Mouse (Mus musculus): ENCODE data around the gene Gcm2. TPM values are rescaled to one million over a fixed set of nuclear protein-coding genes. Genes with fewer than 3 reads are reported as not detected.

Gene Gcm2
- polyA plus RNA-seq, 1 experiment from 2014 or later: not detected

- Histone ChIP-seq H3K27me3 (ENCODE audit: control insufficient read depth, insufficient read depth, low read length) (0 out of 2 replicates have a peak, but pooled peaks cover under 1% of the 10 kb centered on the region), H3K9ac (ENCODE audit: low read length) (no peak overlapping the region), H3K4me2 (ENCODE audit: low read depth, low read length, severe bottlenecking) (no peak overlapping the region), H3K9me3 (ENCODE audit: control insufficient read depth, low read length) (no peaks in the 10 kb centered on the region), H3K36me3 (ENCODE audit: control insufficient read depth, insufficient read depth, low read length) (no peaks in the 10 kb centered on the region), H3K27ac (ENCODE audit: low read depth, low read length) (no peak overlapping the region), H3K4me3 (ENCODE audit: low read depth, low read length) (no peak overlapping the region), H3K4me1 (replicated peaks; ENCODE audit: control insufficient read depth, insufficient read depth, low read length) (no peaks in the 10 kb centered on the region)
- no peak for DNase-seq (ENCODE audit: low spot score)
- ATAC-seq (replicated peaks; ENCODE audit: low FRiP score): no peak
- WGBS: 39% methylated on average over 9 of the region's 9 CpGs
These were observed 8.5 kb upstream of the Gcm2 start for GRCm38 (mm10) chr13:41119152-41119945.

GRCm38 (mm10) chr13:41113940-41114339, 3.1 kb upstream of the Gcm2 start, which contains the start of gene Sycp2l:
Gene Sycp2l (plus strand): TSS chr13:41114307.
- 25% methylated on average over 14 of the region's 14 CpGs for WGBS
- no peaks in the 10 kb centered on the region for H3K9me3 ChIP-seq (ENCODE audit: control insufficient read depth, low read length)
- H3K36me3 ChIP-seq (ENCODE audit: control insufficient read depth, insufficient read depth, low read length): no peaks in the 10 kb centered on the region
- H3K9ac ChIP-seq (ENCODE audit: low read length): 0 out of 2 replicates have a peak within 1 kb of the TSS, but pooled peaks have one; percentile 12
- no peaks in the 10 kb centered on the region for H3K4me1 ChIP-seq (replicated peaks; ENCODE audit: control insufficient read depth, insufficient read depth, low read length)
- H3K4me3 ChIP-seq (ENCODE audit: low read depth, low read length): no peak within 1 kb of the TSS; the same call in 1 of the 2 replicates
- DNase-seq (ENCODE audit: low spot score) (no peak), ATAC-seq (replicated peaks; ENCODE audit: low FRiP score) (no peak)
- peak within 1 kb of the TSS; percentile 35 for H3K4me2 ChIP-seq (ENCODE audit: low read depth, low read length, severe bottlenecking)
- 0 out of 2 replicates have a peak, but pooled peaks cover 2% of the 10 kb centered on the region for H3K27me3 ChIP-seq (ENCODE audit: control insufficient read depth, insufficient read depth, low read length)
- no peak within 1 kb of the TSS for H3K27ac ChIP-seq (ENCODE audit: low read depth, low read length)

DNA sequence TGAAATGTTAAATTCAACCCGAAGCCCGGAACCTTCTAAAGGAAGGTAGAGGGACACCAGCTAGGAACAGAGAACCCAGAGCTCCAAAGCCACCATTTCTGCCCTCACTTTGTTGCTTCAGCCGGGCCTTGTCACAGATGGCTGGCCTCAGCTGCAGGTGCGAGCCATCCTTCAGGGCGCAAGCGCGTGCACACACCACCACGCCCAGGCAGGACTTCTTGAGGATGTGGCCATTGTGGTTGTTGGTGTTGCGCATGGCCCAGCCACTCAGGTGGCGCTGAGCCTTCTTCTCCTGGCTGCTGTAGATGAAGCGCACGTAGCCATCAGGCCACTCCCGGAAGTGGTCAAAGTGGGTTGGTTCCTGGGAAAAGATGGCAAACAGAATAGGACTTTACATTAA, 5.3 kb downstream of the Gcm2 start:
- Histone ChIP-seq H3K9ac (ENCODE audit: low read length) (no peak overlapping the region), H3K4me2 (ENCODE audit: low read depth, low read length, severe bottlenecking) (no peak overlapping the region), H3K4me3 (ENCODE audit: low read depth, low read length) (no peak overlapping the region), H3K27me3 (ENCODE audit: control insufficient read depth, insufficient read depth, low read length) (no peaks in the 10 kb centered on the region), H3K27ac (ENCODE audit: low read depth, low read length) (no peak overlapping the region), H3K4me1 (replicated peaks; ENCODE audit: control insufficient read depth, insufficient read depth, low read length) (no peaks in the 10 kb centered on the region), H3K9me3 (ENCODE audit: control insufficient read depth, low read length) (no peaks in the 10 kb centered on the region), H3K36me3 (ENCODE audit: control insufficient read depth, insufficient read depth, low read length) (no peaks in the 10 kb centered on the region)
- WGBS: 92% methylated on average over 13 of the region's 13 CpGs
- DNase-seq (ENCODE audit: low spot score) (no peak), ATAC-seq (replicated peaks; ENCODE audit: low FRiP score) (no peak)

DNA sequence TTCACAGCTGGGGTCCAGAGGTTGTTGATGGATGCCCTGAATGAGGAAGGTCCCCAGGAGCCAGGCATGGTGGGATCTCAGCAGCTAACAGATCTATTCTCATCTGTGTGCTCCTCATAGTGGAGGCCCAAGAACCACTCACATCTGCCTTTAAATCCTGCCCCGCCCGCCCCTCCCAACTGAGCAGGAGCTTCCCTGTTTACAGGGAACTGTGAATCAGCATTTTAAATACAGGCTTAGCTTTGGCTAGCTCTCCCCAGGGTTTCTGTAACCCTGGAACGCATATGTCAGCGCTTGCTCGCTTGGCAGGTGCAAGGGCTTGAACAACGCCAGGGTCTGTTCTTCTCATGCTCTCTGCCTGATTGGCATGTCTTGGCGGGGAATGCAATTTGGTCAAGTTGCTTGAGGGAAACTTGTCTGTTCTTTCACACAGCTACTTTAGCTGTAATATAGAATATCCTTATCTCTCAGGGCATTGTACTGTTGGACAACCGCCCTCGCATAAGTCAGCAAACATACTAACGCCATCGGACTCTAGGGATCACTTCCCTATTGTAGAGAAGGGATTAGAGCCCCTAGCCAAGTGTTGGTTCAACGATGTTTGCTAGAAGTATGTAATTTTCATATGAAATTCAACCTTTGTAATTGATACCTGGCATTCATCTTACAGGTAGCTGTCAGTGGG, 6.9 kb downstream of the Gcm2 start:
- no peak overlapping the region for H3K4me2 ChIP-seq (ENCODE audit: low read depth, low read length, severe bottlenecking)
- H3K36me3 ChIP-seq (ENCODE audit: control insufficient read depth, insufficient read depth, low read length): no peaks in the 10 kb centered on the region
- WGBS: 74% methylated on average over 12 of the region's 12 CpGs
- ATAC-seq (replicated peaks; ENCODE audit: low FRiP score) (no peak), DNase-seq (ENCODE audit: low spot score) (no peak)
- no peaks in the 10 kb centered on the region for H3K27me3 ChIP-seq (ENCODE audit: control insufficient read depth, insufficient read depth, low read length)
- H3K4me3 ChIP-seq (ENCODE audit: low read depth, low read length): no peak overlapping the region
- no peak overlapping the region for H3K9ac ChIP-seq (ENCODE audit: low read length)
- no peak overlapping the region for H3K27ac ChIP-seq (ENCODE audit: low read depth, low read length)
- no peaks in the 10 kb centered on the region for H3K4me1 ChIP-seq (replicated peaks; ENCODE audit: control insufficient read depth, insufficient read depth, low read length)
- H3K9me3 ChIP-seq (ENCODE audit: control insufficient read depth, low read length): no peaks in the 10 kb centered on the region

GRCm38 (mm10) chr13:41100031-41100430, 10.8 kb downstream of the Gcm2 start:
- H3K27me3 ChIP-seq (ENCODE audit: control insufficient read depth, insufficient read depth, low read length): no peaks in the 10 kb centered on the region
- no peak for ATAC-seq (replicated peaks; ENCODE audit: low FRiP score)
- 91% methylated on average over 2 of the region's 2 CpGs for WGBS

GRCm38 (mm10) chr13:41098325-41098724, 12.5 kb downstream of the Gcm2 start:
- no peaks in the 10 kb centered on the region for H3K4me1 ChIP-seq (replicated peaks; ENCODE audit: control insufficient read depth, insufficient read depth, low read length)
- ATAC-seq (replicated peaks; ENCODE audit: low FRiP score) (no peak), DNase-seq (ENCODE audit: low spot score) (no peak)
- H3K27me3 ChIP-seq (ENCODE audit: control insufficient read depth, insufficient read depth, low read length): no peaks in the 10 kb centered on the region
- no peak overlapping the region for H3K4me3 ChIP-seq (ENCODE audit: low read depth, low read length)
- no peaks in the 10 kb centered on the region for H3K36me3 ChIP-seq (ENCODE audit: control insufficient read depth, insufficient read depth, low read length)
- H3K9ac ChIP-seq (ENCODE audit: low read length): no peak overlapping the region
- H3K9me3 ChIP-seq (ENCODE audit: control insufficient read depth, low read length): no peaks in the 10 kb centered on the region
- 89% methylated on average over 15 of the region's 15 CpGs for WGBS
- no peak overlapping the region for H3K4me2 ChIP-seq (ENCODE audit: low read depth, low read length, severe bottlenecking)
- no peak overlapping the region for H3K27ac ChIP-seq (ENCODE audit: low read depth, low read length)

More at GRCm38 (mm10) chr13:41100031-41100430, 10.8 kb downstream of the Gcm2 start:
- H3K4me2 ChIP-seq (ENCODE audit: low read depth, low read length, severe bottlenecking): no peak overlapping the region
- H3K9ac ChIP-seq (ENCODE audit: low read length): no peak overlapping the region
- DNase-seq (ENCODE audit: low spot score): no peak
- no peak overlapping the region for H3K4me3 ChIP-seq (ENCODE audit: low read depth, low read length)
- H3K27ac ChIP-seq (ENCODE audit: low read depth, low read length): no peak overlapping the region
- no peaks in the 10 kb centered on the region for H3K4me1 ChIP-seq (replicated peaks; ENCODE audit: control insufficient read depth, insufficient read depth, low read length)
- no peaks in the 10 kb centered on the region for H3K9me3 ChIP-seq (ENCODE audit: control insufficient read depth, low read length)
- H3K36me3 ChIP-seq (ENCODE audit: control insufficient read depth, insufficient read depth, low read length): no peaks in the 10 kb centered on the region

DNA sequence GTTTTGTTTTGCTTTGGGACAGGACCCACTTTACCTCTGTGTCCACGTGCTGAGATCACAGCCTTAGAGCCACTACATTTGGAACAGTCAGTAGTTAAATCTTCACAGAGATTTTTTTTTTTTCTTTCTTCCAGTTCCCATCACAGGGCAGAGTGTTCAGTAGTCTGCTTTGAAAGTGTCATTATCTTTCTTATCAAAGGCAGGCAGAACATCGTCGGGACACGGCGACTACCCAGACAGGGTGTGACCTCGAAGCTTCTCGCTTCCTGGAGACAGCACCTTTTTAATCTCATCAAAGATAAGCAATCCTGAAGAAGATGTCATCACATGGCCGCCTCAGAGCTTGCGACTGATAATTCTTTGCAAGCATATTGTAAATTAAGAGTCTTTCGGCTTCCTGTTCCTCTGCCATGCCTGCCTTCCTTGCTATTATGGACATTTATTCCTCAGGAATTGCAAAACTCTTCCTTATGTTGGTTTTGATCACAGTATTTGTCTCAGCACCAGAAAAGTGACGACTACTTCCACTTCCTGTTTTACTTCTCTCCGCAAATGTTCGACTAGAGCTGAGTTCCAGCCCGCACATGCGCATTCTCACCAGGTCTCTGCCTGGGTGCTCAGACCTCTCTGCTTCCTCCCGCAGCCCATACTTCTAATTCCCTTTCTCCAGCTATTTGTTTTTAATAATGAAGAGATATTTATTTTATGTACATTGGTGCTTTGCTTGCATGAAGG, 13.3 kb downstream of the Gcm2 start:
- ATAC-seq (replicated peaks; ENCODE audit: low FRiP score): no peak
- no peaks in the 10 kb centered on the region for H3K27me3 ChIP-seq (ENCODE audit: control insufficient read depth, insufficient read depth, low read length)
- 88% methylated on average over 16 of the region's 16 CpGs for WGBS
- no peaks in the 10 kb centered on the region for H3K4me1 ChIP-seq (replicated peaks; ENCODE audit: control insufficient read depth, insufficient read depth, low read length)
- H3K4me2 ChIP-seq (ENCODE audit: low read depth, low read length, severe bottlenecking): no peak overlapping the region
- no peak overlapping the region for H3K4me3 ChIP-seq (ENCODE audit: low read depth, low read length)
- H3K9ac ChIP-seq (ENCODE audit: low read length): no peak overlapping the region
- no peaks in the 10 kb centered on the region for H3K36me3 ChIP-seq (ENCODE audit: control insufficient read depth, insufficient read depth, low read length)
- DNase-seq (ENCODE audit: low spot score): peak; percentile 27
- no peak overlapping the region for H3K27ac ChIP-seq (ENCODE audit: low read depth, low read length)
- H3K9me3 ChIP-seq (ENCODE audit: control insufficient read depth, low read length): no peaks in the 10 kb centered on the region

DNA sequence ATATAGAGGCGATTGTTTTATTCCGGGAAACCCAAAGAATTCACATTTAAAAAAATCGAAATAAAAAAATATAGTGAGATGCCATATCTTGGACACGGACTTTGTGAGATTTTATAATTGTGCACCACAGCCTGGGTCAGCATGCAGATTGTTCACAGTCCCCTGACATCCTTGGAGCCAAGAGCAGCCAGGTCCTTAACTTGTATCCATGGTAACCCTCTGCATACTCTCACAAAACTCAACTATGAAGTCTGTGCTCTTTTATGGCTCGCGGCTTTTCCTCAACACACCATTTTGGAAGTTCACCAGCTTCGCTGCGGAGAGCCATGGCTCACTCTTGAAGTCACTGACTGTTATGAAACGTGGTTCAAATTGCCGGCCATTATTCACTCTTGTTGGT, 16.7 kb downstream of the Gcm2 start:
- H3K4me3 ChIP-seq (ENCODE audit: low read depth, low read length): no peak overlapping the region
- no peak overlapping the region for H3K9ac ChIP-seq (ENCODE audit: low read length)
- H3K4me2 ChIP-seq (ENCODE audit: low read depth, low read length, severe bottlenecking): no peak overlapping the region
- peak; percentile 14 for DNase-seq (ENCODE audit: low spot score)
- no peaks in the 10 kb centered on the region for H3K9me3 ChIP-seq (ENCODE audit: control insufficient read depth, low read length)
- no peaks in the 10 kb centered on the region for H3K27me3 ChIP-seq (ENCODE audit: control insufficient read depth, insufficient read depth, low read length)
- no peaks in the 10 kb centered on the region for H3K36me3 ChIP-seq (ENCODE audit: control insufficient read depth, insufficient read depth, low read length)
- 81% methylated on average over 10 of the region's 10 CpGs for WGBS
- H3K4me1 ChIP-seq (replicated peaks; ENCODE audit: control insufficient read depth, insufficient read depth, low read length): no peaks in the 10 kb centered on the region
- no peak for ATAC-seq (replicated peaks; ENCODE audit: low FRiP score)
- H3K27ac ChIP-seq (ENCODE audit: low read depth, low read length): no peak overlapping the region
